Mouse (Mus musculus) megakaryocyte, embryonic 14.5 days (primary cell): ENCODE results near the gene Hsf2.

Source experiments
- FLI1 ChIP-seq: IDR thresholded peaks from 2 replicates; pipeline ENCODE4 v1.6.1; 2012; ENCODE audit warnings: low read length, inconsistent platforms, mixed read lengths
- GATA1 ChIP-seq: IDR thresholded peaks from 3 replicates; pipeline ENCODE4 v1.6.1; 2012; ENCODE audit warnings: mixed read lengths, low read length, inconsistent platforms, borderline replicate concordance

DNA sequence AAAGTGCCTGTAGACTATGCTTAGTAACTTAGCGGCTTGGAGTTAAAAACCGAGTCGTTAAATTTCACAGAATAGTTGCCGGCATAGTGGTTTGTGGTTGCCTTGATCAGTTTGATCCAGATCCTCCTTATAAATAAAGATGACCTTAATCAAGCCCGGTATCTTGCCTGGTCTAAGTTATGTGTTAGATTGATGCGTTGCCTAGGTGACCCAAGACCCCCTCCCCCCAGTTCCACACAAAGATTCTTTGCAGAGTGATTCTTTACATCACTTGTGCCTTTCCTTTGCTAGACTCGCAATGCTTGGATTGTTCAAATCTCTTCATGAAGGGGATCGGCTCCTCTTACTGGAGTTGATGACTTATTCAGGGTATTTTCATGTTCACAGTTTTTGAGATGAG is 1.0 kb downstream of the Hsf2 start:
- no peak for TF ChIP-seq GATA1
- TF ChIP-seq FLI1: no peak
